Mouse (Mus musculus): ENCODE measurements around the gene Lhfp. TPM values are rescaled to one million over a fixed set of nuclear protein-coding genes. Genes with fewer than 3 reads are reported as not detected.
"Not testable (repeated sequence)": the region's sequence is repeated elsewhere in the genome, so short reads cannot be mapped to it uniquely, and the experiment has no call there.

Gene Lhfp
- polyA plus RNA-seq, 1 experiment from 2014 or later = 82.4 TPM

DNA sequence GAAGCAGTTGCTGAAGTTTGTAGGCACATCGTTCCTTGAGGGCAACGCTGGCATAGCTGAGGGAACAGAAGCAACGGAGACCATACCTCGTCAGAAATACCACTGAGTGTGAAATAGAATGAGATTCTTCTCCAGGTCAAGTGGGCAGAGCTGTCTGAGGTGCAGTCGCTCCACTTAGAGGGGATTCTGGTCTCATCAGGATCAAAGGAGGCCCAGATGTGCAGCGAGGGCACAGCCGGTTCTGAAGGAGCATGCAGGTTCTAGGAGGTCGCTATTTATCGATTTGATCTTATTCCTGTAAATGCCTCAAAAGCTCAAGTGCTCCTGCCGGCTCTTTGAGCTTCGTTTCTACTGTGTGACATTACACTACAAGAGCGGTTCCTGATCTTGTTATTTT, 61.4 kb downstream of the Lhfp start:
- no peak for ATAC-seq (ENCODE audit: borderline replicate concordance, extremely low read depth, low FRiP score, low TSS enrichment)
- Histone ChIP-seq H3K36me3 (no peaks in the 10 kb centered on the region), H3K27me3 (no peaks in the 10 kb centered on the region), H3K4me2 (no peak overlapping the region), H3K9ac (no peak overlapping the region), H3K4me3 (no peak overlapping the region), H3K9me3 (no peaks in the 10 kb centered on the region), H3K4me1 (no peaks in the 10 kb centered on the region; the same call in 1 of the 2 replicates), H3K27ac (no peak overlapping the region)
- 29% methylated on average over 12 of the region's 12 CpGs for WGBS

DNA sequence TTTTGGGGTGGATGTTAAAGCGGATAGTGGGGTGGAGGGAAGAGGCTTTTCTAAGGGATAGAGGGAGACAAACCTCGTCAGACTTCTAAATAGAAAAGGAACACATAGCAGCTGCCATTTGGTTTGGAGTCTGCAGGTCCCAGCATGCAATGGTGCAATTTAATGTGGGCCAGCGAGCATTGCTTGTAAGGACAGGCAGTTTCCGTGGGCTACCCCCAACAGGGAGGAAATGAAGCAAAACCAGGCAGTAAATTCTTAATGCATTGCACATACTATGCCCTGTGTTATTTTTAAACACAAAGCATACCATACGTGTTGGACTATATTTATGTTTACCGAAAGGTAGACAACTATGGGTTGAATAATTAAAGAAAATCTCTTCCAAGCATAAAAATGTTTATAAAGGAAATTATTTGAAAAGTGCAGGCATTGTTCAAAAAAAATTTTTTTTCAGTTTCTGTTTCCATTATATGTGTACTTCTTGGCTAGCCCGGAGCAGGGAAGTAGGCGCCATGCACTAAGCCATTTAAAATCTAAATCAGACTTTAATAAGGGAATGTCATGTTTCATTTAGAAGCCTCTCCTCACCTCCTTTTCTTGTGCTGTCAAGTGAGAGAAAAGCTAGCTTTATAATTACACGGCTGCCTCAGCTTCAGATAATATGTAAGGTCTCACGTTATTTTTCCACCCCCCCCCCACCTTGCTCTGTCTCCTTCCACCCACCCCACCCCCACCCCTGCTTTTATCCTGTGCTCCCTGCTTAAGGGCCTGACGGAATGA, 67.5 kb downstream of the Lhfp start:
- ATAC-seq (ENCODE audit: borderline replicate concordance, extremely low read depth, low FRiP score, low TSS enrichment) = no peak
- Histone ChIP-seq H3K4me3 (no peak overlapping the region), H3K27me3 (no peaks in the 10 kb centered on the region), H3K27ac (no peak overlapping the region), H3K9me3 (no peaks in the 10 kb centered on the region), H3K9ac (no peak overlapping the region), H3K36me3 (0 out of 2 replicates have a peak, but pooled peaks cover 3% of the 10 kb centered on the region), H3K4me2 (no peak overlapping the region), H3K4me1 (no peaks in the 10 kb centered on the region)
- WGBS = 52% methylated on average over 11 of the region's 11 CpGs

DNA sequence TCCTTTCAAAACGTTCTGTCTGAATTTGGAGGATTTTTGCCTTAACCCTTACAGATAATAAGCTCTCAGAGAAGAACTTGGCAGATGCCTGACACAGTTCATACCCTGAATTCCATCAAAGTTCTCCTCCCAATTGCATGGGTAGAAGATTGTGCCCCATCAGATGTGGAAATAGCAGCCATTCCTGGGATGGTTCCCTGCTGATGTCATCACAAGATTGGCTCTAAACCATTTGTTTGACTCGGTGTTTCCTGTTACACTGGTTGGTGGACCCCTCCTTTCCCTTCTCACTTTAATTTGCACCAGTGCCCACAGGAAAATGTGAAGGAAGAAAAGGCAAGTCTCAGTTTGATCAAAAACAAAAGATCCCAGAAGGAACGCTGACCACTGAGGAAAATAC, 68.6 kb downstream of the Lhfp start:
- Histone ChIP-seq H3K9ac (no peak overlapping the region), H3K36me3 (0 out of 2 replicates have a peak, but pooled peaks cover 3% of the 10 kb centered on the region), H3K27me3 (no peaks in the 10 kb centered on the region), H3K9me3 (no peaks in the 10 kb centered on the region), H3K4me2 (no peak overlapping the region), H3K4me3 (no peak overlapping the region), H3K4me1 (no peaks in the 10 kb centered on the region), H3K27ac (no peak overlapping the region)
- 22% methylated on average over 3 of the region's 3 CpGs for WGBS
- no peak for ATAC-seq (ENCODE audit: borderline replicate concordance, extremely low read depth, low FRiP score, low TSS enrichment)

DNA sequence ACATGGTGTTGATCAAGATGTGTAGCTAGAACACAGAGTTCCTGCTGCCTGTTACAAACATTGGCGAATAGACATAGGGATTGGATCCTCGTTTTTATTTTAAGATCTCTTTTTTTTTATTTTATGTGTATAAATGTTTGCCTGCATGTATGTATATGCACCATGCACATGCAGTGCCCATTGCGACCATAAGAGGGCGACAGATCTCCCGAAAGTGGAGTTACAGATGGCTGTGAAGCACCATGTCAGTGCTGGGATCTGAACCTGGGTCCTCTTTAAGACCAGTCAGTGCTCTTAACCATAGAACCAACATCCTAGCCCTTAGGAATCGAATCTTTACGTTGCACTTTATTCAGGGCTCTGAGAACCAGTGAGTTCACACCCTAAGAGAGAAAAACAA, 70.7 kb downstream of the Lhfp start:
- 0 out of 2 replicates have a peak, but pooled peaks cover 3% of the 10 kb centered on the region for H3K36me3 ChIP-seq
- H3K27me3 ChIP-seq = no peaks in the 10 kb centered on the region
- no peak overlapping the region for H3K27ac ChIP-seq
- no peak overlapping the region for H3K4me3 ChIP-seq
- no peak overlapping the region for H3K9ac ChIP-seq
- H3K4me1 ChIP-seq = no peaks in the 10 kb centered on the region
- 91% methylated on average over 7 of the region's 7 CpGs for WGBS
- no peak for ATAC-seq (ENCODE audit: borderline replicate concordance, extremely low read depth, low FRiP score, low TSS enrichment)
- H3K9me3 ChIP-seq = no peaks in the 10 kb centered on the region
- no peak overlapping the region for H3K4me2 ChIP-seq

DNA sequence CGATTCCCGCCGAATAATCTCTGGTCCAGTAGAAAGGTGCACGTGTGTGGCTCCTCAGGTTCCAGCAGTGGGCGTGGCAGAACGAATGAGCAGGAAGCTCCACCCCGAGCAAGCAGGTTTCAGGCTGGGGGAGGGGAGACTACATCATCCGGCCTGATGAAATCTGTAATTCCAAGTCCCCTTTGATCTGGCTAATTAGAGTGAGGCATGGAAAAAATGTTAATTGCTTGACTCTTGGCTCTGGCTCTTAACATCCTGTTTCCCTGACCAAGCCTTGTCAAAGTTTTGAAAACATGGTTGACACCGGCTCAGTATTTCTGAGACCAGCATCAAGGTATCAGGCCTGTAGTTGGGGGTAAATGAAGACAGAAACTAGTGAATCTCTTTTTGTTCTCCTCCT, 77.4 kb downstream of the Lhfp start:
- not testable (repeated sequence) for ATAC-seq (ENCODE audit: borderline replicate concordance, extremely low read depth, low FRiP score, low TSS enrichment); H3K4me3 ChIP-seq; H3K9me3 ChIP-seq; H3K4me1 ChIP-seq; H3K9ac ChIP-seq; H3K27me3 ChIP-seq; H3K27ac ChIP-seq; H3K4me2 ChIP-seq; H3K36me3 ChIP-seq
- 70% methylated on average over 5 of the region's 9 CpGs for WGBS

DNA sequence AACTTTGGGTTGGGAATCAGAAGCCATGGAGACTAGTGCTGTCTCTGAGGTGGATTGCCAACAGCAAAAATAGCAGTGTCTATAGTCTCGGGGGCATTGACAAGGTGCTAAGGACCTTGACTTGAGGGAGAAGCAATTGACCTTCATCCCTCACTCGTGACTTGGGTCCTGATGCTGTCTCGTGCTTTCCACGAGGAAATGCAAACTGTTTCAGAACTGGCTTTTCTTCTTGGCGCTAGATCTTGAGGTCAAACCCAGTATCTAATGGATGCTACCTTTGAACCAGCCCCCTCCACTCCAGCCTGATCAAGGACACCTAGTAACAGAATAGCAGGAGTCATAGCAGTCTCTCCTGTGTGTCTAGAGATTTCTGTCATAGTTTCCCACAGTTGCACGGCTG, 78.7 kb downstream of the Lhfp start:
- H3K27me3 ChIP-seq = no peaks in the 10 kb centered on the region
- no peak for ATAC-seq (ENCODE audit: borderline replicate concordance, extremely low read depth, low FRiP score, low TSS enrichment)
- no peaks in the 10 kb centered on the region for H3K36me3 ChIP-seq

DNA sequence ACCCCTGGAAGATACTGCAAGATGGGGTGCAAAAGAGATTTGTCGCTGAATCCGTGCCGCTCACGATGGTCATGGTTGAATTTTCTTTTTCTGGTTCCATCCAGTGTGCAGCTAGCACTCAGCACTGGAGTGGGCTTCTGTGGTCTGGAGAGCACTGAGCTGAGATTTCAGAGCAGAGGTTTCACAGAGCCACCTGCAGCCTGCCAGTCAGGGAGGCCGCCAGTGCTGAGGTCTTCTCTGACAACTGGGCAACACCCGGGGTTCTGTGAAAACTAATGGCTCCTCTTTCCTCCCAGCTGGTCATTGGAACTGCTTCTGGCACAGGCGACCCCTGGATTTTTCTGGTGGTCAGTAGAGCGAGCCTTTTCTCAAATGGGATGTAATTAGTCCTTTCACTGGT, 84.2 kb downstream of the Lhfp start:
- Histone ChIP-seq H3K9me3 (no peaks in the 10 kb centered on the region), H3K9ac (no peak overlapping the region), H3K36me3 (no peaks in the 10 kb centered on the region), H3K27ac (no peak overlapping the region), H3K27me3 (no peaks in the 10 kb centered on the region), H3K4me3 (no peak overlapping the region), H3K4me1 (no peaks in the 10 kb centered on the region), H3K4me2 (no peak overlapping the region)
- WGBS = 61% methylated on average over 8 of the region's 8 CpGs
- ATAC-seq (ENCODE audit: borderline replicate concordance, extremely low read depth, low FRiP score, low TSS enrichment) = no peak

More for the DNA sequence above, 78.7 kb downstream of the Lhfp start:
- no peak overlapping the region for H3K4me2 ChIP-seq
- H3K9me3 ChIP-seq = no peaks in the 10 kb centered on the region
- no peaks in the 10 kb centered on the region for H3K4me1 ChIP-seq
- no peak overlapping the region for H3K9ac ChIP-seq
- no peak overlapping the region for H3K27ac ChIP-seq
- 73% methylated on average over 6 of the region's 6 CpGs for WGBS
- H3K4me3 ChIP-seq = no peak overlapping the region

DNA sequence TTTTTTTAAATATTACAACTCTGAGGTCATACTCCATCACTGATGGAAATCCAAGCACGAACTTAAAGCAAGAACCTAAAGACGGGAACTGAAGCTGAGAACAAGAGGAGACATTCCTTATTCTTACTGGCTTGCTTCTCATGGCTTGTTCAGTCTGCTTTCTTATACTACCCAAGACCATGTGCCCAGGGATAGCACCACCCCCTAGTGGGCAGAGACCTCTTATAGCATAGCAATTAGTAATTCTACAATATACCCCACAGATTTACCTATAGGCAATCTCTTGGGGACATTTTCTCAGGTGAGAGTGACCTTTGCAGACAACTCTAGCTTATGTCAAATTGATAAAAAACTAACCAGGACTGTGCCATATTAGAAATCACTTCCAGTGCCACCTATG, 97.5 kb downstream of the Lhfp start:
- Histone ChIP-seq H3K9me3 (no peaks in the 10 kb centered on the region), H3K4me1 (no peaks in the 10 kb centered on the region), H3K9ac (no peak overlapping the region), H3K36me3 (no peaks in the 10 kb centered on the region), H3K4me2 (no peak overlapping the region), H3K27ac (no peak overlapping the region), H3K4me3 (no peak overlapping the region), H3K27me3 (no peaks in the 10 kb centered on the region)
- 93% methylated on average over 2 of the region's 2 CpGs for WGBS
- ATAC-seq (ENCODE audit: borderline replicate concordance, extremely low read depth, low FRiP score, low TSS enrichment) = no peak

DNA sequence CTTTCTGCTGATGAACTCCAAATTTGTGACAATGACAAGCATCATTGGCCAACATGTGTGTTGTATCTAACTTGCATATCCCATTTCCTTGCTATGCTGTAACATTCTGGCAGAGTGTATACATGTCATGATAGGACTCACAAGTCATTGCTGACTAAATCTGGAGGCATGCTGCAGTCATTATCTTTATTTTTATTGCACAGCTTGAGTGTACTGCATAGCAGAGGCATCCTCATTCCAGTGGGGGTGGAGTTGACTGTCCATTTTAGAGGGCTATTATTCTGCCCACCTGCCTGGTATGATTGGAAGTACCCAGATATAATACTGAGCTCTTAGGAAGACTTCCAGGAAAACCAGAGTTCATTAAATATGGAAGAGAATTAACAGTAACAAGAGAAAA, 97.9 kb downstream of the Lhfp start:
- no peak for ATAC-seq (ENCODE audit: borderline replicate concordance, extremely low read depth, low FRiP score, low TSS enrichment)
- Histone ChIP-seq H3K4me1 (no peaks in the 10 kb centered on the region), H3K4me3 (no peak overlapping the region), H3K9ac (no peak overlapping the region), H3K4me2 (no peak overlapping the region), H3K36me3 (no peaks in the 10 kb centered on the region), H3K9me3 (no peaks in the 10 kb centered on the region), H3K27ac (no peak overlapping the region), H3K27me3 (no peaks in the 10 kb centered on the region)

DNA sequence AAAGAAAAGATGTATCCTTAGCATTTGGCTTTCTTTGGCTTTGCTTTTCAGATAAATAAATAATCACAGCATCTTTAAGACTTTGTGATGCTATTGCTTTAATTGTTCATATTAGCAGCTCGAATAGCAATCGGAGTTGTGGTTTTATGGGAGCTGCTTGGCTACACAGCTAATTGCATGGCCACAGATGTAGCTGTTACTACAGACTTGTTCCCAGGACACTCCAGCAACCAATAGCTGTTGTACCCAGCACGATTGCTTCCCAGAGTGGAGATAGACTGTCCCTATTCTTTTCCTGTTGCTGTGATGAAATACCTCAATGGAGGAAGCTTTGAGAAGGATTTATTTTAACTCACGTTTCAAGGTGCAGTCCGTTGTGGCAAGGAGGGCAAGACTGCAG, 98.3 kb downstream of the Lhfp start:
- H3K9ac ChIP-seq = no peak overlapping the region
- 84% methylated on average over 5 of the region's 5 CpGs for WGBS
- no peak overlapping the region for H3K4me3 ChIP-seq
- no peak overlapping the region for H3K27ac ChIP-seq
- H3K36me3 ChIP-seq = no peaks in the 10 kb centered on the region
- H3K4me1 ChIP-seq = no peaks in the 10 kb centered on the region
- no peak overlapping the region for H3K4me2 ChIP-seq
- ATAC-seq (ENCODE audit: borderline replicate concordance, extremely low read depth, low FRiP score, low TSS enrichment) = no peak
- no peaks in the 10 kb centered on the region for H3K9me3 ChIP-seq
- no peaks in the 10 kb centered on the region for H3K27me3 ChIP-seq

DNA sequence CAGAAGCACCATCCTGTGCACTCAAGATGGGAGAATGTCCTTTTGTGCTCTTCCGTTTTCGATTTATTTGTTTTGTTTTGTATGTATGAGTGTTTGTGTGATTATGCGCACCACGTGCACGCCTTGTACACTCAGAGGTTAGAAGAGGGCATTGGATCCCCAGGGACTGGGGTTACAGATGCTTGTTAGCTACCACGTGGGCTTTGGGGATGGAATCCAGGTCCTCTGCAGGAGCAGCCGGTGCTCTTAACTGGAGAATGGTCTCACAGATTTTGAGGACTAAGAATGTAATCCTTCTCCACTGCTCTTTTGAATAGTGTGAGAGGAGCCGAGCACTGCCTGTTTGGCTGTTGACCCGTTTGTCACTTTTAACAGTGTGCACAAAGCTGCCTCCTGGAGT, 101.2 kb downstream of the Lhfp start:
- 71% methylated on average over 9 of the region's 9 CpGs for WGBS
- Histone ChIP-seq H3K9ac (no peak overlapping the region), H3K4me2 (no peak overlapping the region)

DNA sequence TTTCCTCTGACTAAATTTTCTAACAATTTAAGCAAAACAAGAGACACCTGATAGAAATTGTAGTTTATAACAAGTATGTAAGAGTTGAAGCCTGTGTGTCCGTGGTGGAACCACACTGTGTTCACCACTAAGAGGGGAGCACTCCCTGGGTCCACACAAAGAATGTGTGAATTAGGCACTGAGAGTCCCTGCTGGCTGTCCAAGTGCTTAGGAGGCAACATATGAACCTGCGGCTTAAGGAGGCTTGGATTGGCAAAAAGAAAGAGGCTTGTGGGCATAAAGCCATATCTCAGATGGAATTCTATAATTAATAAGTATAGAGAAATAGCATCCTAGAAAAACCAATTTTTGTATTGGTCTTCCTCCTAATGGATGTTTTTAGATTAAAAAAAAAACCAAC, 104.2 kb downstream of the Lhfp start:
- Histone ChIP-seq H3K4me3 (no peak overlapping the region), H3K27ac (no peak overlapping the region), H3K4me2 (no peak overlapping the region), H3K9ac (no peak overlapping the region), H3K9me3 (no peaks in the 10 kb centered on the region), H3K4me1 (no peaks in the 10 kb centered on the region), H3K27me3 (no peaks in the 10 kb centered on the region), H3K36me3 (no peaks in the 10 kb centered on the region)
- WGBS = 58% methylated on average over 2 of the region's 2 CpGs
- no peak for ATAC-seq (ENCODE audit: borderline replicate concordance, extremely low read depth, low FRiP score, low TSS enrichment)

More for the DNA sequence above, 101.2 kb downstream of the Lhfp start:
- Histone ChIP-seq H3K4me3 (no peak overlapping the region), H3K27me3 (no peaks in the 10 kb centered on the region), H3K9me3 (no peaks in the 10 kb centered on the region), H3K27ac (no peak overlapping the region), H3K36me3 (no peaks in the 10 kb centered on the region), H3K4me1 (no peaks in the 10 kb centered on the region)
- ATAC-seq (ENCODE audit: borderline replicate concordance, extremely low read depth, low FRiP score, low TSS enrichment) = no peak

DNA sequence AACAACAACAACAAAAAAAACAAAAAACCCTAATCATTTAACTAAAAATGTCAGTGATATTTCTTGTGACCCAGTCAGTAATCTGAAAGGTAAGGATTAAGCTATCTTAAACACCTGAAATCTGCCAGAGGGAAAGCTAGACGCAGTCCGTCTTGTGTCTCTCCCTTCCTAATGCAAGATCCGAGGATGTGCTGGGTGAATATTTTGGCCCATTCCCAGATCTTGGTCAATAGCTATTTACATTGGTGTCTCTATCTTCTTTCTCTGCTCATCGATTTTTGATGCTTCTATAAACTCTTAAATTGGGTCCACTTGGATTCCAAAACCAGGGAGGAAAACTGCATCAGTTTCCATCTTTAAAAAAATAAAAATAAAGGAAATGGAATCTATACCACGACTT, 104.6 kb downstream of the Lhfp start:
- Histone ChIP-seq H3K27ac (no peak overlapping the region), H3K4me1 (no peaks in the 10 kb centered on the region), H3K9ac (no peak overlapping the region), H3K36me3 (no peaks in the 10 kb centered on the region), H3K27me3 (no peaks in the 10 kb centered on the region), H3K4me2 (no peak overlapping the region), H3K9me3 (no peaks in the 10 kb centered on the region), H3K4me3 (no peak overlapping the region)
- WGBS = 63% methylated on average over 5 of the region's 5 CpGs
- ATAC-seq (ENCODE audit: borderline replicate concordance, extremely low read depth, low FRiP score, low TSS enrichment) = no peak

All from lung, embryonic 15.5 days (tissue).